Comparison of ENCODE assay signal across 18 mouse cellular contexts in genomic region chr2:59785597-59785996, GRCm38 (mm10).
DNase-seq lines count a peak whose midpoint lies in the region; ATAC-seq lines count a peak whose summit lies in the region.
"Had no signal": no experiment of that assay in that cellular context is flagged by ENCODE, and none has a peak within 500 bp of the region (broad histone marks: within the 10 kb centered on the region; RNA-seq: fewer than 3 reads in every experiment).

No protein-coding gene starts in this region.

- H3K4me2 ChIP-seq in embryonic facial prominence, embryonic 13.5 days, result no peak overlapping the region
- no peak overlapping the region; the same call in 1 of the 2 replicates for H3K4me2 ChIP-seq in kidney, embryonic 16.5 days (replicated peaks; ENCODE audit: low read depth, low read length)
- H3K4me2 ChIP-seq: midbrain, embryonic 13.5 days; stomach, embryonic 15.5 days had no signal

- 52% methylated on average over 13 of the region's 13 CpGs for WGBS in embryonic facial prominence, embryonic 13.5 days
- 84% methylated on average over 13 of the region's 13 CpGs for WGBS in embryonic facial prominence, embryonic 10.5 days
- WGBS in kidney, embryonic 16.5 days, result 29% methylated on average over 13 of the region's 13 CpGs

- H3K9ac ChIP-seq in embryonic facial prominence, embryonic 13.5 days, result no peak overlapping the region
- no peak overlapping the region for H3K9ac ChIP-seq in kidney, embryonic 16.5 days (replicated peaks; ENCODE audit: low read length)
- H3K9ac ChIP-seq: midbrain, embryonic 13.5 days; stomach, embryonic 15.5 days had no signal

- H3K27ac ChIP-seq in embryonic facial prominence, embryonic 13.5 days, result peak overlapping the region; percentile 39; the same call in 1 of the 2 replicates
- no peak overlapping the region for H3K27ac ChIP-seq in embryonic facial prominence, embryonic 10.5 days (replicated peaks)
- peak overlapping the region; percentile 80 for H3K27ac ChIP-seq in kidney, embryonic 16.5 days (ENCODE audit: low read length)
- H3K27ac ChIP-seq: heart, embryonic 10.5 days; midbrain, embryonic 13.5 days; stomach, embryonic 15.5 days had no signal

- no peak for ATAC-seq in embryonic facial prominence, embryonic 13.5 days (ENCODE audit: insufficient number of reproducible peaks, insufficient read depth, low FRiP score, low TSS enrichment, low read depth)
- ATAC-seq in kidney, embryonic 16.5 days (ENCODE audit: low FRiP score, low TSS enrichment), result no peak
- ATAC-seq: forebrain, embryonic 14.5 days; intestine, postnatal 0 days; midbrain, embryonic 13.5 days had no signal

- DNase-seq in embryonic facial prominence, embryonic 10.5 days (ENCODE audit: low spot score), result no peak
- DNase-seq in kidney, adult 8-10 months, result no peak
- peak; percentile 11 for DNase-seq in lung, postnatal 10 days
- DNase-seq in lung, postnatal 4 days, result no peak
- no peak for DNase-seq in layer of hippocampus, postnatal 36 days
- no peak for DNase-seq in layer of hippocampus, adult 9-10 months (ENCODE audit: low spot score)
- DNase-seq: adrenal gland, postnatal 10 days; cerebellum, adult 18-20 months; cerebellum, postnatal 25 days; heart, postnatal 4 days; thymus, postnatal 36 days had no signal

- no peaks in the 10 kb centered on the region for H3K9me3 ChIP-seq in embryonic facial prominence, embryonic 13.5 days
- no peaks in the 10 kb centered on the region for H3K9me3 ChIP-seq in embryonic facial prominence, embryonic 10.5 days
- H3K9me3 ChIP-seq in kidney, embryonic 16.5 days (ENCODE audit: low read length), result no peaks in the 10 kb centered on the region
- H3K9me3 ChIP-seq: heart, embryonic 10.5 days; midbrain, embryonic 13.5 days; stomach, embryonic 15.5 days had no signal

- no peak overlapping the region for H3K4me3 ChIP-seq in embryonic facial prominence, embryonic 13.5 days
- no peak overlapping the region for H3K4me3 ChIP-seq in embryonic facial prominence, embryonic 10.5 days
- H3K4me3 ChIP-seq in kidney, embryonic 16.5 days (ENCODE audit: low read length), result no peak overlapping the region
- H3K4me3 ChIP-seq: heart, embryonic 10.5 days; midbrain, embryonic 13.5 days; stomach, embryonic 15.5 days had no signal

- H3K36me3 ChIP-seq in embryonic facial prominence, embryonic 13.5 days, result peaks cover 26% of the 10 kb centered on the region
- peaks cover 48% of the 10 kb centered on the region for H3K36me3 ChIP-seq in embryonic facial prominence, embryonic 10.5 days (replicated peaks)
- peaks cover 27% of the 10 kb centered on the region for H3K36me3 ChIP-seq in kidney, embryonic 16.5 days (ENCODE audit: insufficient read depth, low read length)
- H3K36me3 ChIP-seq: midbrain, embryonic 13.5 days had no signal

- H3K27me3 ChIP-seq in embryonic facial prominence, embryonic 13.5 days, result no peaks in the 10 kb centered on the region
- no peaks in the 10 kb centered on the region for H3K27me3 ChIP-seq in embryonic facial prominence, embryonic 10.5 days (replicated peaks; ENCODE audit: low read depth, poor library complexity, severe bottlenecking)
- no peaks in the 10 kb centered on the region for H3K27me3 ChIP-seq in kidney, embryonic 16.5 days (ENCODE audit: insufficient read depth, low read length)
- H3K27me3 ChIP-seq: midbrain, embryonic 13.5 days; stomach, embryonic 15.5 days had no signal

- peaks cover 53% of the 10 kb centered on the region for H3K4me1 ChIP-seq in embryonic facial prominence, embryonic 13.5 days
- peaks cover 16% of the 10 kb centered on the region for H3K4me1 ChIP-seq in embryonic facial prominence, embryonic 10.5 days
- H3K4me1 ChIP-seq in kidney, embryonic 16.5 days (ENCODE audit: insufficient read depth, low read length), result peaks cover 47% of the 10 kb centered on the region
